Mouse (Mus musculus) heart, adult 18-20 months (tissue): ENCODE data around the gene Exoc3l2. TPM values are rescaled to one million over a fixed set of nuclear protein-coding genes. Genes with fewer than 3 reads are reported as not detected.

Source experiments
- DNase-seq, 2 experiments: peaks; one replicate each; pipeline ENCODE4 v3.0.0; 2021 to 2022; ENCODE audit warnings: mixed read lengths in 1 of 2
- total RNA-seq, 2 experiments: library from RNA; stranded (reverse); gene quantifications; 2 replicates each; pipeline ENCODE4 v1.2.3; 2021

Gene Exoc3l2
- total RNA-seq, 2 experiments from 2014 or later, result 0.77 to 1.1 TPM

DNA sequence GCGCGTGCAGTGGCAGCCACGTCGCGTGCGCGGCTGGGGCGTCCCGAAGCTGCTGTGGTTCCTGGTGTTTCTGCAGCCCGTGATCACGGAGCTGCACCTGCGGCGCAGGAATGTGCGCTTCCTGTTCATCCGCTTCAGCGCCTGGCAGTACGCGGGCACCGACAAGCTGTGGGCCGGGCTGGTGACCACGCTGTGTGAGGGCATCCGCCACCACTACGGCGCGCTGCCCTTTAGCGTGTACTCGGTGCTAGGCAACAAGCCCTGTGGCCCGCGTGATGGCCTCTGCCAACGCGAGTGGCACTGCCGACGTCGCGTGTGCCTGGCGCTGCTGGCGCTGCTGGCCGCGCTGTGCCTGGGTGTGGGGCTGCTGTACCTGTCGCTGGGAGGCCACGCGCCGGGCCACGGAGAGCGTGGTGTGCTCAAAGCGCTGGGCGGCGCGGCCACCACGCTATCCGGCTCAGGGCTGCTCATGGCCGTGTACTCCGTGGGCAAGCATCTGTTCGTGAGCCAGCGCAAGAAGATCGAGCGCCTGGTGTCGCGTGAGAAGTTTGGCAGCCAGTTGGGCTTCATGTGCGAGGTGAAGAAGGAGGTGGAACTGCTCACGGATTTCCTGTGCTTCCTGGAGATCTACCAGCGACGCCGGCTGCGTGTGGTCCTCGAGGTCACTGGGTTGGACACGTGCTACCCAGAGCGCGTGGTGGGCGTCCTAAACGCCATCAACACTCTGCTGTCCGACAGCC lies 60.1 kb downstream of the Exoc3l2 start:
- DNase-seq, result no peak

DNA sequence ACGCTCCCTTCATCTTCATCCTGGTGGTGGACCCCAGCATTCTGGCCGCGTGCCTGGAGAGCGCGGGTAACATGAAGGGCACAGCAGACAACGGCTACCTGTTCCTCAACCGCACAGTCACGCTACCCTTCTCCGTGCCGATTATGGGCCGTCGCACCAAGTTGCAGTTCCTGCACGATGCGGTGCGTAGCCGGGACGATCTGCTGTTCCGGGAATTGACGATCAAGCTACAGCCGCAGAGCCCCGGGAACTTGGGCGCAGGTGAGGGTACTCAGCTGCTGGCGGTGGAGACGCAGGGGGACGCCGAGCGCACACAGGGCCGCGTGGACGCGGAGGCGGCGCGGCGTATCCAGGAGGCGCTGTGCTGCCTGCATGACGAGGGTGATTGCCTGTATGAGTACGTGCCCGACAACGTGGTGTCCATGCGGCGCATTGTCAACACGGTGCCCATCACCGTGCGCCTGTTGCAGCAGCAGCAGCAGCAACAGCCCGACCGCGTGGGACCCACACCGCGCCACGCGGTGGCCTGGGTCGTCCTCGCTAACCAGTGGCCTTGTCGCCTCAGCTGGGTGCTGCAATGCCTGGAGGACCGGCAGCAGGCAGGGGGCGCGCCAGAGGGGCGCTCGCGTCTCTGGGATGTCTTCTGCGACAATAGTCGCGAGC lies 60.8 kb downstream of the Exoc3l2 start:
- DNase-seq, result peak in 1 of 2 experiments; percentile 68

DNA sequence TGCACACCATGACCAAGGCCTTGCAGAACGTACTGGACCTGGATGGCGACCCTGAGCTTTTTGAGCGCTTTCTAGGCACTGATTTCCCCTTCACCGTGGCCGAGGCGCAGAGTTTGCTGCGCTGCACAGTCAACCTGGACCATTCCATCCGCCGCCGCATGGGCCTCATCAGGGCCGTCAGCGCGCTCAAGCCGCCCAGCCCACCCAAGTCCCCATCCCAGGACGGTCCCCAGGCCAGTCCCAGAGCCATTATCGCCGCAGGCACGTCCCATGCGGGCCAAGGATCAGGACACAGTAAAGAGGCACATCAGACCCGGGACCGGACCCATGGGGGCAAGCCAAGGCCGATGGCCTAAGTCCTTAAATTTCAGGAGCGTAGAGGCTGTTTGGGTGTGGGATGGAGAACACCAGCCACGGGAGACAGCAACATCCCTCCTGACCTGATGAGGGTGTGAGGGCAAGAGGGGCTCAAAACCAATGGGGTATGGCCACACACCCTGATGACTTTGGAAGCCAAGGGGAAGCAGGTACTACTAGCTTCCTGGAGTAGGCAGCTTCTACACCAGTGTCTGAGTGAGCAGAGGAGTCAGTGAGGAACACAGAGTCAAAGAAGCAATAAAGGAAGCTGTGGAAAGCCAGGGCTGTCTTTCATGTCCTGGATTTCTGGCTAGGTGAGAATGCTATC lies 61.4 kb downstream of the Exoc3l2 start:
- DNase-seq, result no peak

DNA sequence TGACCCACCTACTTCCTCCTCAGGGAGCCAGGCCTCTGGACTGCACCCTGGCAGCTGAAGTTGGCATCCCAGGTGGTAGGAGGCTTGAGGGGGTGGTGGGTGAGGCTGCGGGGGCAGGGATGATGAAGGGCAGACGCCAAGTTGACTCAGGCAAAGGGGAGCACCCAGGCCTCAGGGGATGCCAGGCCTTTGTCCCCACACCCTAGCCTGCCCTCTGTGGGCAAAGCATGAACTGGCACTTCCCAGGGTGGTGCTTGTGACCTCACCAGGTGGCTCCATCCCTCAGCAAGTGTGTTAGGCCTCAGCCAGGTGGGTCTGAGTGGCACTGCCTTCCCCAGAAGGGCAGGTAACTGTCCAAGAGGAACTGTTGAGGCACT lies 62.0 kb downstream of the Exoc3l2 start:
- DNase-seq, result no peak

DNA sequence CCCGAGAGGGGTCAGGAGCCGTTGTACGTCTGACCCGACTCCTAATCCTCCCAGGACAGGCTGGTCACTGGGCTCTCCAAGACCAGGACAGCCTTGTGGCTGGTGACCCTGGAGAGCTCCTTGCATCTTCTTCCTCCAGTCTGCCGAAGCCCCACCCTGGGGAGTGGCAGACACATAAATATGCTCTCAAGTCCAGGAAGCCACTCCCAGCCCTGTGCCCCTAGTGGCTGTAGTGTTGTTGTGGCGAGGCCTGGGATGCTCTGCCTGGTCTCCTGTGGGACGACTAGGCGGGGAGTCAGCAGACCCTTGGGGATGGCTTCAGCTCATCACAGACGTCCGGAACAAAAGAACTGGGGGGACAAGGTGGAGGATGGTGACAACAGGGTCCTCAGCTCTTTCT lies 67.9 kb downstream of the Exoc3l2 start:
- DNase-seq, result no peak

DNA sequence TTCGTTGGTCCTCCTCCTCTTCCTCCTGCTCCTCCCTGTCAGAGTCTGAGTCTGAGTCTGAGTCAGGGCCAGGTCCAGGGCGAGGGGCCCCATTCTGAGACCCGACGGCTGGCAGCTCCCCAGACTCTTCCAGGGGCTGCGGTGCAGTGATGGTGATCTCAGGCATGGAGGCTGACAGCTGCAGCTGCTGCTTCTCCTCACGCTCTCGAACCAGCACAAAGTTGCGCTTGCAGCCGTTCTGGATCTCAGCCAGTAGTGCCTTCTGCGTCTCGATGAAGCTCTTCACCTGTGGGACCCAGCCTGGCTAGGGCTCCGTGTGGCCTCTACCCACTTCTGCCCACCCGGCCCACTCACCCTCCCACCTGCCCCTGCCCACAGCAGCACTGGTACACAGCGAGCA lies 69.1 kb downstream of the Exoc3l2 start:
- no peak for DNase-seq

DNA sequence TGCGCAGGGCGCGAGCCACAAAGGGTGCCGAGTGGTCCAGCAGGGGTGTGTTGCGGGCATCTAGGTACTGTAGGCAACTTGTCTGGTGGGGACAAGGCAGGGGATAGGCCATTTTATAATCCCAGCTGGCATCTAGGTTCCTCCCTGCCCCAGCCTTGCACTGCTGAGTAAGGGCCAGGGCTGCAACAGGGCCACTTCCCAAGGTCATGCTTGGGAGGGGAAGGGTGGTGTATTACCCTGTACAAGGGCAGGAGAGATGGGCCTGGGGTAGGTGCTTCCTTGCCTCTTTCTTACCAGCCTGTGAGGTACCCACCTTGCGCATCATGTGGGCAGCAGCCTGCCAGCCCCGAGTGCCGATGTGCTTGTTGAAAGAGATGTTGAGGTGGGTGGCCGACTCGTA lies 71.5 kb downstream of the Exoc3l2 start:
- DNase-seq, result no peak

DNA sequence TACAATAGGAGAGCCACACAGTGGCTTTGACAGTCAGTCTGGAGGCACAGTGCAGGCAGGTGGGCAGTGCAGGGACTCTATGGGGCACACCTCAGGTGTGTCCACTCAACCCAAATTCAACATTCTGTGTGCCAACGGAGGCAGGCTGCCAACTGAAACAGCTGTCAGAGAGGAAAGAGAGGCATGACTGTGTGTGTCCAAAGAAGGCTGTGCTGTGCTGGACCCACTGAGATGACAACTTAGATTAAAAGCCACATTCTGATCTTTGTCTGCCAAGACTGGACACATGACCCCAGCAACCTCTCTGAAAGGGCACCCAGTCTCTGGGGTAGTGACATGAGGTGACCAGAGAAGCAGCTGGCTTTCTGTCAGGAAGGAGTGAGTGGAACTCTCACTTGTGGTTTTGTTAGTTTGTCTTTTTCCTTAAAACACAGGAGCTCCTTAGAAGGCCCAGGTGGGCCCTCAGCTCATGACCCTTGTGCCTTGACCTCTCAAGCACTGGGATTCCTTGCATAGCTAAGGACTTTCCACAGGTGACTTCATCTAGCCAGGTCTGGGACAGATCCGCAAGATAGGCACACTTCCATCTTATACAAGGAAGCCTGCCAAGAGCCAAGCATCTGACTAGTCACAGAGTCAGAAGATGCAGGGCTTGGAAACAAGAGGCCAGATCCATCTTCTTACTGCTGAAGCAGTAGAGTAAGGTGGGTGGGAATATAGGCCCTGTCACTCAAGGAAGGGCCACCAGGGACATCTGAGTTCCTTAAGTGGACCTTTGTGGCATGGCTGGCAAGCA lies 77.8 kb downstream of the Exoc3l2 start:
- no peak for DNase-seq

DNA sequence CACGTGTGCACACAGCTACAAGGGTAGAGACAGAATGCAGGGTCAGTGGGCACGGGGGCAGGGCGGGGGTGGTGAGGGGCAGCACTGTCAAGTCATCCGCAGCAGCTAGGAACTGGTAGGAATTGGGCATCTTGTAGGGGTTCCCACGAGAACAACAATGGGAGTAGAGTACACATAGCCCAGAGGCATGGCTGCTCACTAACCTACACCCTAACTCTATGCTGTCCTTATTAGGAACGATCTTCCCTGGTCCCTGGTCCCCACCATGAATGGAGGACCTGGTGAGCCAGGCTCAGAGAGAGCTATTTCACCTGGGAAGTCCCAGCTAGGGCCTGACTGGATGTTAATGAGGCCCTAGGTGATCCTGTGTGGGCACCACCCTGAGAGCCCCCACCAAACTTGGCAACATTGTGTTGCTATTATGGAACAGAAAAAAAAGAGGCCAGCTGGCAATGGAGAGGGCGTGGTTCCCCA lies 78.6 kb downstream of the Exoc3l2 start:
- no peak for DNase-seq

DNA sequence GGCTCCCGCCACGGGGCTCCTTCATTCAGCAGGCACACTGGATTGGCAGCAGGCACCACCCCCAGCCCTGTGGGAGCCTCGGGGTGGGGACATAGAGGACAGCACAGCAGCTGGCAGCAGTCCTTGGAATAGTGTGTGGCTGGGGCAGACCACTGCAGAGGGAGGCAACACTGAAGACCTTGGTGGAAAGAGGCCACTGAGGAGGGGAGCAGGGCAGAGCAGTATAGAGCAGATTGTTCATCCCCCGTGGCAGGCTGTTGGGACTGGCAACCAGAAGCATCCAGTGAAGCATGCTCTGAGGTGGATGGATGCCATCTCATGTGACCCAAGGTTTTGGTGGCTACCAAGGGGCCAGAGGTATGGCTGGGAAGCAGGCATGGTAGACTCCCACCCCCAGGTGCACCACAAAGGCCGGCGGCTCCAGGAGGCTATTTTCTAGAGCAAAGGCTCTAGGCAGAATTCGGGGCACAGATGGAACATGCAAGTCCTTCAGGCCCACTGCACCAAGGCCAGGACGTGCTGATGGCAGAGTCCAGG lies 79.1 kb downstream of the Exoc3l2 start:
- peak in 1 of 2 experiments; percentile 30 for DNase-seq

DNA sequence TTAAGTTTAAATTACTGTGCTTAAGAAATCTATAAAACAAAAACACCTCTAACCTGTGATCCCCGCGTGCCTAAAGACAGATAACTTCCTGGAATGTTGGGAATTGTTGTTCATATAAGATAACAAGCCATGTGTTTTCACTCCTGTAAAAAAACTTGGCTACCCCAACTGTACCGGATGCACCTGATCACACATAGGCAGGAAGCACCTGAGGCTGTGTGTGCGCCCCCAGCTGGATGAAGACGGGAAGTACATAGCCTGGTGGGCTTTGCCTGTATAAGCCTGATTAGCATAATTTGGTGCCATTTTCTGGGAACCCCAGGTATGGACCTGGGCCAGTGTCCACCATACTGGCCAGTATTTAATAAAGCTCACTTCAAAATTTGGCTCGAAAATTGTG lies 80.5 kb downstream of the Exoc3l2 start:
- DNase-seq, result no peak

DNA sequence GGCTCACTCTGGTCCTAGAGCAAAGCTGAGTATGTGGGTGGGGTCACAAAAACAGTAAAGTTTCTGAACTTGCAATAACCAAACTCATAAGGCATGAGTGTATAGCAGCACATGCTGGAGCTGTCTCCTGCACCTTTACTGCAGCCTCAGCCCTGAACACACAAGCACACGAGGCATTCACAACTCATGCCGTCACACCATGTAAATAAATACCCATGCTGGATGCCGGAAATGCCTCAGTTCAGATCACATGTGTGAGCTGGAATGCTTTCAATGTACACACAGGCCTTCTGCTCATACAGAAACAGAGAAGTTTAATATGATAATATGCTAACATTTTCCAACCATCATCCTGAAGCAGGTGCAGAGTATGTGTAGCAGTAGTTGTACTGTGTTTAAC lies 82.9 kb downstream of the Exoc3l2 start:
- DNase-seq, result no peak

Other genes starting within 250 kb of the Exoc3l2 start
- 10 to 100 TPM; 65.1 to 70.8 TPM for gene Opa3, start 235.0 kb upstream of the Exoc3l2 start, total RNA-seq
- gene Vasp, start 191.5 kb upstream of the Exoc3l2 start, total RNA-seq, result 10 to 100 TPM; 26.7 to 27.7 TPM
- gene Ppm1n, start 183.3 kb upstream of the Exoc3l2 start, total RNA-seq, result not detected
- 100 to 1,000 TPM; 124 to 132 TPM for gene Rtn2, start 180.7 kb upstream of the Exoc3l2 start, total RNA-seq
- 1 to 10 TPM in 1 of 2 experiments, under 1 TPM in 1; 0.62 to 1.0 TPM for gene Fosb, start 153.3 kb upstream of the Exoc3l2 start, total RNA-seq
- gene Ercc1, start 118.6 kb upstream of the Exoc3l2 start, total RNA-seq, result 10 to 100 TPM; 43.5 to 50.3 TPM
- gene Cd3eap, start 103.8 kb upstream of the Exoc3l2 start, total RNA-seq, result 1 to 10 TPM; 9.6 to 10.0 TPM
- 10 to 100 TPM; 38.2 to 42.9 TPM for gene Ppp1r13l, start 103.6 kb upstream of the Exoc3l2 start, total RNA-seq
- 10 to 100 TPM in 1 of 2 experiments, 1 to 10 TPM in 1; 7.6 to 10.4 TPM for gene Ercc2, start 81.3 kb upstream of the Exoc3l2 start, total RNA-seq
- gene Klc3, start 59.2 kb upstream of the Exoc3l2 start, total RNA-seq, result under 1 TPM; 0.32 to 0.46 TPM
- 1,000 to 10,000 TPM; 3,672 to 3,752 TPM for gene Ckm, start 58.6 kb upstream of the Exoc3l2 start, total RNA-seq
- 10 to 100 TPM; 21.3 to 22.1 TPM for gene Mark4, start 4.5 kb upstream of the Exoc3l2 start, total RNA-seq
- 1 to 10 TPM; 2.7 to 2.8 TPM for gene Bloc1s3, start 45.0 kb downstream of the Exoc3l2 start, total RNA-seq
- 10 to 100 TPM; 44.3 to 45.3 TPM for gene Trappc6a, start 45.1 kb downstream of the Exoc3l2 start, total RNA-seq
- under 1 TPM in 1 of 2 experiments, not detected in 1; 0.18 TPM for gene Nkpd1, start 54.5 kb downstream of the Exoc3l2 start, total RNA-seq
- gene Ppp1r37, start 99.7 kb downstream of the Exoc3l2 start, total RNA-seq, result 10 to 100 TPM; 61.1 to 63.1 TPM
- gene Zfp296, start 114.0 kb downstream of the Exoc3l2 start, total RNA-seq, result under 1 TPM; 0.35 to 0.49 TPM
- gene Gemin7, start 114.3 kb downstream of the Exoc3l2 start, total RNA-seq, result 10 to 100 TPM; 52.1 to 55.0 TPM
- gene Clasrp, start 141.2 kb downstream of the Exoc3l2 start, total RNA-seq, result 10 to 100 TPM; 10.5 to 15.6 TPM
- 1 to 10 TPM; 9.0 to 9.2 TPM for gene Relb, start 166.1 kb downstream of the Exoc3l2 start, total RNA-seq
- gene Clptm1, start 201.7 kb downstream of the Exoc3l2 start, total RNA-seq, result 10 to 100 TPM; 77.3 to 85.5 TPM
- under 1 TPM in 1 of 2 experiments, not detected in 1; 0.75 TPM for gene Apoc2, start 214.6 kb downstream of the Exoc3l2 start, total RNA-seq
- gene Gm44805, start 218.1 kb downstream of the Exoc3l2 start, total RNA-seq, result not detected
- not detected for gene Apoc4, start 218.1 kb downstream of the Exoc3l2 start, total RNA-seq
- 10 to 100 TPM in 1 of 2 experiments, under 1 TPM in 1; 0.57 to 19.5 TPM for gene Apoc1, start 229.3 kb downstream of the Exoc3l2 start, total RNA-seq
- gene Apoe, start 235.9 kb downstream of the Exoc3l2 start, total RNA-seq, result 100 to 1,000 TPM; 270 to 319 TPM